Mouse (Mus musculus): ENCODE measurements at regions not wholly inside any gene's neighbourhood (a gene's known extent, or its start where the extent isn't known, plus 50 kb on each side); places are given as distances from the start of the nearest gene placed in this dataset.
A peak's percentile ranks its signal among the peaks of the same experiment; 100 is the strongest.

GRCm38 (mm10) chr14:45766582-45766981, 108.6 kb upstream of the Ddhd1 start:
- in situ Hi-C loops (cut with MboI; ENCODE audit: low sequenced_read_pairs in 2 of 2, unreplicated experiment in 2 of 2): loop anchor here in 1 of 2 experiments (25.0 kb wide), 1 partner anchor 354 kb away; the partner anchor contains the start of gene Gnpnat1
- no peak for TF ChIP-seq ZNF384 (IDR thresholded peaks at IDR 0.05; ENCODE audit: low read depth, low read length)
- no peak for TF ChIP-seq MAFK (IDR thresholded peaks at IDR 0.05; ENCODE audit: insufficient read depth, low read depth, low read length)
- TF ChIP-seq HCFC1 (IDR thresholded peaks at IDR 0.05; ENCODE audit: borderline replicate concordance, insufficient read depth, low read length): no peak
- TF ChIP-seq CHD2 (IDR thresholded peaks at IDR 0.05; ENCODE audit: low read depth, low read length): no peak
- TF ChIP-seq ZC3H11A (IDR thresholded peaks at IDR 0.05; ENCODE audit: borderline replicate concordance, low read depth, low read length): no peak
- DNase-seq (ENCODE audit: low read depth, low spot score): no peak
- no peak overlapping the region for H3K27ac ChIP-seq (ENCODE audit: insufficient read depth, low read depth, low read length, poor library complexity, severe bottlenecking)
- no peak overlapping the region for H3K4me3 ChIP-seq (ENCODE audit: insufficient read depth in 1 of 2, low read depth in 1 of 2, low read length in 2 of 2, poor library complexity in 1 of 2, severe bottlenecking in 1 of 2)
- no peaks in the 10 kb centered on the region for H3K36me3 ChIP-seq (ENCODE audit: control insufficient read depth, insufficient read depth, low read length, poor library complexity, severe bottlenecking)
- no peaks in the 10 kb centered on the region for H3K9me3 ChIP-seq (ENCODE audit: control insufficient read depth, insufficient read depth, low read depth, low read length)
- H3K4me1 ChIP-seq (ENCODE audit: control insufficient read depth in 2 of 2, insufficient read depth in 2 of 2, low read length in 2 of 2, poor library complexity in 1 of 2): peaks cover 0 to 2% of the 10 kb centered on the region in 2 experiments; a peak in 1 of 4 replicates
- no peak overlapping the region for H3K9ac ChIP-seq (ENCODE audit: insufficient read depth, low read depth, low read length, poor library complexity, severe bottlenecking)

- no peaks in the 10 kb centered on the region for H3K9me3 ChIP-seq (ENCODE audit: control insufficient read depth, insufficient read depth, low read depth, low read length)
- peaks cover 0 to 4% of the 10 kb centered on the region in 2 experiments; a peak in 1 of 4 replicates for H3K4me1 ChIP-seq (ENCODE audit: control insufficient read depth in 2 of 2, insufficient read depth in 2 of 2, low read length in 2 of 2, poor library complexity in 1 of 2)
- TF ChIP-seq ZC3H11A (IDR thresholded peaks at IDR 0.05; ENCODE audit: borderline replicate concordance, low read depth, low read length) (peak; percentile 77; the same call in 1 of the 2 replicates), CHD2 (IDR thresholded peaks at IDR 0.05; ENCODE audit: low read depth, low read length) (no peak), HCFC1 (IDR thresholded peaks at IDR 0.05; ENCODE audit: borderline replicate concordance, insufficient read depth, low read length) (no peak)
- in situ Hi-C loops (cut with MboI; ENCODE audit: low sequenced_read_pairs in 2 of 2, unreplicated experiment in 2 of 2): loop anchor here in 1 of 2 experiments (25.0 kb wide), 1 partner anchor 360 kb away; the partner anchor contains the start of gene Gnpnat1
- no peaks in the 10 kb centered on the region for H3K36me3 ChIP-seq (ENCODE audit: control insufficient read depth, insufficient read depth, low read length, poor library complexity, severe bottlenecking)
- no peak overlapping the region for H3K4me3 ChIP-seq (ENCODE audit: insufficient read depth in 1 of 2, low read depth in 1 of 2, low read length in 2 of 2, poor library complexity in 1 of 2, severe bottlenecking in 1 of 2)
- H3K27ac ChIP-seq (ENCODE audit: insufficient read depth, low read depth, low read length, poor library complexity, severe bottlenecking): no peak overlapping the region
- no peak overlapping the region for H3K9ac ChIP-seq (ENCODE audit: insufficient read depth, low read depth, low read length, poor library complexity, severe bottlenecking)
- peak; percentile 52 for DNase-seq (ENCODE audit: low read depth, low spot score)
Observed at GRCm38 (mm10) chr14:45772665-45773277, 114.8 kb upstream of the Ddhd1 start.

DNA sequence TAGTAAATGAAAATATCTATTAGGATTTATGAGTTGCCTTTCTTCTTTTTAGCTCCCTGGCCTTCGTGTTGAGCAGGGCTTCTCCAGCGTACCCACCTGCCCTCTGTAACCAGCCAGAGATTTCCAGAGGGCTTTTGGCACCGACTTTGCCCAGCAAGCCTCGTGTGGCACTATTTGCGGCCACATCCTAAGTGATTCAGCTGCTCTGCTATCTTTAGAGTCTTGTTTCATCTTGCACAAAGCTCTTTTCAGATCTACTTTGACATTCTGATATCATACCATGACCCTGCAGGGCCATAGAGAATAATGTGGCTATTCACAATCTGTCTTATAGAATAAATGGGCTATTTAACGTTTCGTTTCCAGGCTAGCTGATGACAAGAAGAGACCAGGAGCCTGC, 115.4 kb upstream of the Ddhd1 start:
- Histone ChIP-seq H3K4me3 (ENCODE audit: insufficient read depth in 1 of 2, low read depth in 1 of 2, low read length in 2 of 2, poor library complexity in 1 of 2, severe bottlenecking in 1 of 2) (no peak overlapping the region), H3K36me3 (ENCODE audit: control insufficient read depth, insufficient read depth, low read length, poor library complexity, severe bottlenecking) (no peaks in the 10 kb centered on the region), H3K4me1 (ENCODE audit: control insufficient read depth in 2 of 2, insufficient read depth in 2 of 2, low read length in 2 of 2, poor library complexity in 1 of 2) (peaks cover 0 to 4% of the 10 kb centered on the region in 2 experiments; a peak in 1 of 4 replicates), H3K9me3 (ENCODE audit: control insufficient read depth, insufficient read depth, low read depth, low read length) (no peaks in the 10 kb centered on the region), H3K27ac (ENCODE audit: insufficient read depth, low read depth, low read length, poor library complexity, severe bottlenecking) (no peak overlapping the region), H3K9ac (ENCODE audit: insufficient read depth, low read depth, low read length, poor library complexity, severe bottlenecking) (no peak overlapping the region)
- in situ Hi-C loops (cut with MboI; ENCODE audit: low sequenced_read_pairs in 2 of 2, unreplicated experiment in 2 of 2): loop anchor here in 1 of 2 experiments (25.0 kb wide), 1 partner anchor 361 kb away; the partner anchor contains the start of gene Gnpnat1
- DNase-seq (ENCODE audit: low read depth, low spot score): no peak
- TF ChIP-seq MAFK (IDR thresholded peaks at IDR 0.05; ENCODE audit: insufficient read depth, low read depth, low read length): no peak
- no peak for TF ChIP-seq CHD2 (IDR thresholded peaks at IDR 0.05; ENCODE audit: low read depth, low read length)
- TF ChIP-seq ZNF384 (IDR thresholded peaks at IDR 0.05; ENCODE audit: low read depth, low read length): no peak
- TF ChIP-seq HCFC1 (IDR thresholded peaks at IDR 0.05; ENCODE audit: borderline replicate concordance, insufficient read depth, low read length): no peak
- no peak for TF ChIP-seq ZC3H11A (IDR thresholded peaks at IDR 0.05; ENCODE audit: borderline replicate concordance, low read depth, low read length)

- Histone ChIP-seq H3K27ac (ENCODE audit: insufficient read depth, low read depth, low read length, poor library complexity, severe bottlenecking) (no peak overlapping the region), H3K9me3 (ENCODE audit: control insufficient read depth, insufficient read depth, low read depth, low read length) (no peaks in the 10 kb centered on the region), H3K4me1 (ENCODE audit: control insufficient read depth in 2 of 2, insufficient read depth in 2 of 2, low read length in 2 of 2, poor library complexity in 1 of 2) (no peaks in the 10 kb centered on the region), H3K36me3 (ENCODE audit: control insufficient read depth, insufficient read depth, low read length, poor library complexity, severe bottlenecking) (no peaks in the 10 kb centered on the region), H3K9ac (ENCODE audit: insufficient read depth, low read depth, low read length, poor library complexity, severe bottlenecking) (no peak overlapping the region), H3K4me3 (ENCODE audit: insufficient read depth in 1 of 2, low read depth in 1 of 2, low read length in 2 of 2, poor library complexity in 1 of 2, severe bottlenecking in 1 of 2) (no peak overlapping the region)
- in situ Hi-C loops (cut with MboI; ENCODE audit: low sequenced_read_pairs in 2 of 2, unreplicated experiment in 2 of 2): no loop called here
- DNase-seq (ENCODE audit: low read depth, low spot score): no peak
- TF ChIP-seq ZNF384 (IDR thresholded peaks at IDR 0.05; ENCODE audit: low read depth, low read length): no peak
- TF ChIP-seq ZC3H11A (IDR thresholded peaks at IDR 0.05; ENCODE audit: borderline replicate concordance, low read depth, low read length): no peak
- TF ChIP-seq HCFC1 (IDR thresholded peaks at IDR 0.05; ENCODE audit: borderline replicate concordance, insufficient read depth, low read length): no peak
- no peak for TF ChIP-seq MAFK (IDR thresholded peaks at IDR 0.05; ENCODE audit: insufficient read depth, low read depth, low read length)
- TF ChIP-seq CHD2 (IDR thresholded peaks at IDR 0.05; ENCODE audit: low read depth, low read length): no peak
Observed at GRCm38 (mm10) chr14:45781850-45782249, 123.9 kb upstream of the Ddhd1 start.

Data from ES-E14 (cell line).